Mouse (Mus musculus): ENCODE measurements around the gene Mark2.

DNA sequence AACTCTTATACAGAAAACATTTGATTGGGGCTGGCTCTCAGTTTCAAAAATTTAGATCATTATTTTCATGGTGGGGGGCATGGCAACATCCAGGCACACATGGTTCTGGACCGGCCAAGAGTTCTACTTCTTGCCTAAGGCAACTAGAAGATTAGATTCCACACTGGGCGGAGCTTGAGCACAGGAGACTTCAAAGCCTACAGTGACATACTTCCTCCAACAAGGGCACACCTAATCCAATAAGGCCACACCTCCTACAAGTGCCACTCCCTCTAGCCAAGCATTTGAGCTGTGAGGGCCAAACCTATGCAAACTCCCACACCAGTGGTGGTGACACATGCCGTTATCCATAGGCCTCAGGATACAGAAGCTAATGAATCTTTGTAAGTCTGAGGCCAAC is 95.6 kb downstream of the Mark2 start:
- TF ChIP-seq CTCF (IDR thresholded peaks at IDR 0.05; ENCODE audit: borderline replicate concordance, insufficient read depth, low read length): no peak
- no peak for TF ChIP-seq POLR2A (IDR thresholded peaks at IDR 0.05; ENCODE audit: low read depth, low read length)

All from embryonic fibroblast, embryonic 13.5 days (primary cell).